Mouse (Mus musculus) neural tube, embryonic 12.5 days (tissue): ENCODE measurements at regions not wholly inside any gene's neighbourhood (a gene's known extent, or its start where the extent isn't known, plus 50 kb on each side); places are given as distances from the start of the nearest gene placed in this dataset.

Experiments
- ATAC-seq: fragments of 200-750 bp; cut with Nextera tagmentation; 2 replicates; pipeline ENCODE4 v1.8.0; 2017; ENCODE audit warnings: low read depth, mild to moderate bottlenecking, moderate TSS enrichment, moderate library complexity; ENCODE audit not compliant: low FRiP score
- H3K27ac ChIP-seq: fragments of 300-500 bp; sonication (generic); 2 replicates; pipeline ENCODE4 v1.5.1; 2016
- H3K27me3 ChIP-seq: fragments of 300-500 bp; sonication (generic); replicated peaks from 2 replicates; pipeline ENCODE4 v1.6.1; 2016; ENCODE audit warnings: mild to moderate bottlenecking
- H3K36me3 ChIP-seq: fragments of 300-500 bp; sonication (generic); 2 replicates; pipeline ENCODE4 v1.6.1; 2016; ENCODE audit warnings: mild to moderate bottlenecking
- H3K4me1 ChIP-seq: fragments of 300-500 bp; sonication (generic); 2 replicates; pipeline ENCODE4 v1.6.1; 2016
- H3K4me2 ChIP-seq: fragments of 300-500 bp; sonication (generic); replicated peaks from 2 replicates; pipeline ENCODE4 v1.6.1; 2016; ENCODE audit warnings: mild to moderate bottlenecking
- H3K4me3 ChIP-seq: fragments of 300-500 bp; sonication (generic); 2 replicates; pipeline ENCODE4 v1.5.1; 2016
- H3K9ac ChIP-seq: fragments of 300-500 bp; sonication (generic); 2 replicates; pipeline ENCODE4 v1.6.1; 2016; ENCODE audit warnings: mild to moderate bottlenecking
- H3K9me3 ChIP-seq: fragments of 300-500 bp; sonication (generic); 2 replicates; pipeline ENCODE4 v1.6.1; 2016; ENCODE audit warnings: mild to moderate bottlenecking
- WGBS: fragments of 180-500 bp; shearing (Covaris S2); methylation state at CpG from one replicate; pipeline ENCODE4 v1.1.7; 2016; 5-methylcytosine and 5-hydroxymethylcytosine counted together

DNA sequence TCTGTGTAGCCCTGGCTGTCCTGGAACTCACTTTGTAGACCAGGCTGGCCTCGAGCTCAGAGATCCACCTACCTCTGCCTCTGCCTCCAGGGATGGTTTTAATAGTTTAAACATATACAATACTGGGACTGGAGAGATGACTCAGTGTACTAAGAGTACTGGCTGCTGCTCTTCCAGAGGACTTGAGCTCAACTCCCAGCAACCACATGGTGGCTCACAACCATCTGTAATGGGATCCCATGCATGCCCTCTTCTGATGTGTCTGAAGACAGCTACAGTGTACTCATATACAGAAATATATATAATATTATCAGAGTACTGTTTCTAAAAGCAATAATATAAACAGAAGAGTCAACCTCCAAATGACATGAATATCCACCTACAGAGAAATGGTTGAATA lies 240.7 kb upstream of the Tsc22d2 start:
- Histone ChIP-seq H3K9me3 (no peaks in the 10 kb centered on the region), H3K27me3 (no peaks in the 10 kb centered on the region), H3K4me2 (no peak overlapping the region), H3K4me3 (no peak overlapping the region), H3K9ac (no peak overlapping the region), H3K27ac (no peak overlapping the region), H3K4me1 (no peaks in the 10 kb centered on the region), H3K36me3 (no peaks in the 10 kb centered on the region)
- WGBS, result 73% methylated on average over 1 of the region's 1 CpGs
- ATAC-seq, result no peak

DNA sequence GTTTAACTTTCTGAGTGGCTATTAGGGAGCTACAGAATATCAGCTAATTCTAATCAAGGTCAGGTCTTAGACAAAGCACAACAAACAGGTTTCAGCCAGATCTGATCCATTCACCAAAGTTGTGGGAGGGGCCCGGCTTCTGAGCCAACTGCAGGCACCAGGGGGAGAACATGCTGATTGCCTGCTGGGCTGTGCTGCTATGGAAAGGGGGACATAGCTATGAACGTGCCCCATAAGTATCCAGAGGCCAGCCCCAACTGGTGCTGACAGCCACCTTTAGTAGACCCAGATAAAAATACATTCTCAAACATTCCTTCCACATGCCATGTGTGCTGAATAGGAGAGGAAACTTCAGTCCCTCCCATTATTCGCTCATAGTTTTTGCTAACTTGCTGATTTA lies 232.8 kb upstream of the Tsc22d2 start:
- Histone ChIP-seq H3K4me1 (no peaks in the 10 kb centered on the region), H3K9me3 (no peaks in the 10 kb centered on the region), H3K4me3 (no peak overlapping the region), H3K27ac (no peak overlapping the region), H3K4me2 (no peak overlapping the region), H3K36me3 (no peaks in the 10 kb centered on the region), H3K27me3 (no peaks in the 10 kb centered on the region), H3K9ac (no peak overlapping the region)
- 53% methylated on average over 3 of the region's 3 CpGs for WGBS
- no peak for ATAC-seq

DNA sequence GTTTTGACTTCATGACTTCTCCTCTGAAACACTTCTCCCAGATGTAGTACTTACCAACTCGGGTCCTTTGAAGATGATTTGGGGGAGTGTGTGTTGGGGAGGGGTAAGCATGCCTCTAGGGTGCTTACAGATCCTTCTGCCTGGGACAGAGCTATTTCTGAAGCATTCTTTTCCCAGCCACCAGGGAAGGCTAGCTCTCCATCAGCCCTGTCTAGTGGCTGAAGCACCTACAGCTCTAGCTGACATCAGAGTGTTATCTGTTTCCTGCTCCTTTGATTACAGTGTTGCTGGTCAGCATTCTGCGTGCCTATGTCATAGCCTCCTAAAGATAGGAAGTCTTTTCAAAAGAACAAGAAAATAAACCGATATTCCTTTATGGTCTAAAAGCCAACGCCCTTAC lies 232.2 kb upstream of the Tsc22d2 start:
- no peak overlapping the region for H3K27ac ChIP-seq
- 77% methylated on average over 4 of the region's 4 CpGs for WGBS
- H3K27me3 ChIP-seq, result no peaks in the 10 kb centered on the region
- no peaks in the 10 kb centered on the region for H3K4me1 ChIP-seq
- no peak overlapping the region for H3K4me3 ChIP-seq
- no peak overlapping the region for H3K9ac ChIP-seq
- H3K4me2 ChIP-seq, result no peak overlapping the region
- ATAC-seq, result no peak
- H3K9me3 ChIP-seq, result no peaks in the 10 kb centered on the region
- H3K36me3 ChIP-seq, result no peaks in the 10 kb centered on the region

DNA sequence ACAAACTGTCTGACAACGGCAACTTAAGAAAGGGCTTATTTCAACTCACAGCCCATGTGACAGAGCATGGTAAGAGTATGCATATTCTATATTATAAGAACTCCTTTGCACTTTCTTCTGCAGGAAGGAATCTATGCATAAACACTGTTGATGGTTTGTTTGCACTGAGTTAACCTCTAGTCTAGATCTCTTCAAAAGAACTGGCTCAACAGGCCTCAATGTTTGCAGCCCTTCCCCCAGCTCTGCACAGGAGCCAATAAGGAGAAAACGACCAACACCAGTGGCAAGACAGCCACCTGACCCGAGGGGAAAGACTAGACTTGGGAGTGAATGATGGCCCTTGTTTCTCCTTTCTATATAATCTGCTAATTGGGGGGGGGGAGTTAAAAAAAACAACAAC lies 231.2 kb upstream of the Tsc22d2 start:
- Histone ChIP-seq H3K9me3 (no peaks in the 10 kb centered on the region), H3K4me1 (no peaks in the 10 kb centered on the region), H3K4me2 (no peak overlapping the region), H3K27me3 (no peaks in the 10 kb centered on the region), H3K9ac (no peak overlapping the region), H3K36me3 (no peaks in the 10 kb centered on the region), H3K27ac (no peak overlapping the region), H3K4me3 (no peak overlapping the region)
- no peak for ATAC-seq
- 38% methylated on average over 3 of the region's 3 CpGs for WGBS

DNA sequence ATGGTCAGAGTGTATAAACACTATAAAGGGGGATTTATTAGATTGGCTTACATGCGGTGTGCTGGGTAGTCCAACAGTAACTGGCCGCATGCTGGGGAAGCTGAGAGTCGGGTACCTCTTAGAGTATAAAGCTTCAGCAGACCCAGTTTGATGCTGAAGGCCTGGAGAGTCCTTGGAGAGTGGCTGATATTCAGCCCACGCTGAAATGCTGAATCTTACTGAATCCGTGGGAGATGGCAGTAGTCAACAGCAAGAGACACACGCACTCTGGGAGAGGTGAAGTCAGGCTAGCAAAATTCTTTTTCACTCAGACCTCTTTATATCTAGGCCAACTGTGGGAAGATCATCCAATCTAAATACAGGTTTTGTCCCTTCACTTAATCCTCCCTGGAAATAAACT lies 214.1 kb upstream of the Tsc22d2 start:
- no peak overlapping the region for H3K4me3 ChIP-seq
- H3K4me2 ChIP-seq, result no peak overlapping the region
- WGBS, result 88% methylated on average over 6 of the region's 6 CpGs
- no peak for ATAC-seq
- no peak overlapping the region for H3K27ac ChIP-seq
- H3K36me3 ChIP-seq, result no peaks in the 10 kb centered on the region
- H3K4me1 ChIP-seq, result no peaks in the 10 kb centered on the region
- H3K9ac ChIP-seq, result no peak overlapping the region
- H3K9me3 ChIP-seq, result no peaks in the 10 kb centered on the region
- no peaks in the 10 kb centered on the region for H3K27me3 ChIP-seq

DNA sequence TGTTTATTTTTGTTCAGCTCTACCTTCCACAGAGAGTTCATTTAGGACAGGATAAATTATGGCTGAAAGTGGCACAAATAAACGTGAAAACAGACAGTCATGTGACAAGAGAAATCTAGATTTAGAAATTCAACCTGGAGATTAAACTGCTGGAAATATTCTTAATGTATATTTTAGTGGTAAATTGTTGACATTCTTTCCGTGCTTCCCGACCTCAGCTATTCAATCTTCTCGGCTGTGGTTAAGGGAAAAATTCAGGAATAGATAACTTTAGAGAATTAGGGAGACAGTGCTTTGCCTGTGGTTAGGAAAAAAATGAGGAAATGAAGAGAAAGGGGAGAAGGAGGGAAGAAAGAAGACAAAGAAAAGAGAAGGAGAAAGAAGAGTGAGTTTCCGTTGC lies 211.7 kb upstream of the Tsc22d2 start:
- no peak overlapping the region for H3K9ac ChIP-seq
- H3K27ac ChIP-seq, result no peak overlapping the region
- ATAC-seq, result no peak
- H3K9me3 ChIP-seq, result no peaks in the 10 kb centered on the region
- 81% methylated on average over 5 of the region's 5 CpGs for WGBS
- H3K4me1 ChIP-seq, result no peaks in the 10 kb centered on the region
- H3K27me3 ChIP-seq, result no peaks in the 10 kb centered on the region
- no peak overlapping the region for H3K4me3 ChIP-seq
- H3K36me3 ChIP-seq, result no peaks in the 10 kb centered on the region
- no peak overlapping the region for H3K4me2 ChIP-seq

DNA sequence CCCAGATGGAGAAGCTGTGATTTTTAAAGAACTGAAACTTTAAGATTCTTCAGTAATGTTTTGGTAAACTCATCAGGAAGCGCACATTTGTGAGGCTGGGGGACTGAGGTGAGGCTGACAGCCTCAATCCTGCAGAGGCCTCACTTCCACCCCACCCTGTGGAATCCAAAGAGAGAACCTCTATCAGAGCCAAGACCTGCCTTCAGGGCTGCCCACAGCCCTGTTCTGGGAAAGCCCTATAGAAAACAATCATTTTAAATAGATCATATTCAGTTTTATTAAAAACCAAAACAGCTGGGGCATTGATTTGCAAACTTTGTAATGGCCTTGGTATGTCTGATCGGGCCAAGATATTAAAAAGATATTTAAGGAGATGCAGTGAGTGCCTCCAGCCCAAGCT lies 210.7 kb upstream of the Tsc22d2 start:
- Histone ChIP-seq H3K4me1 (no peaks in the 10 kb centered on the region), H3K36me3 (no peaks in the 10 kb centered on the region), H3K9ac (no peak overlapping the region), H3K9me3 (no peaks in the 10 kb centered on the region), H3K27me3 (no peaks in the 10 kb centered on the region), H3K4me2 (no peak overlapping the region), H3K4me3 (no peak overlapping the region), H3K27ac (no peak overlapping the region)
- WGBS, result 79% methylated on average over 2 of the region's 2 CpGs
- ATAC-seq, result no peak

DNA sequence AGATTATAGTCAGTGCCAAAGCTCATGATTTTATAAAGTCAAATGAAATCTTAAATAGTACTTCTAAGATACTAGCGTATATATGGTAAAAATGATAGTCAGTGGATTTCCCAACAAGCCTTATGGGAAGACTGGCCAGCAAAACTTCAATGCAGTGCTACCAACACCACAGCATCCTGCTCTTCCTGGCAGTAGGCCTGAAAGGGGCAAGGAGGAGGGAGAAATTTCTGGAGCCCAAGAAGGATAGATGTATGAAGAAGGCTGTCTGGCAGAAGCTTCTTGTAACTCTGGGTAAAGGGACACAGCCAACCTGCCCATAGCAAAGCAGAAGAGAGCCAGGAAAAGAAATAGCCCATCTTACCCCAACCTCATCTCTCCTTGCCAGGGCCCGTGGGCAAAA lies 209.0 kb upstream of the Tsc22d2 start:
- no peak for ATAC-seq
- Histone ChIP-seq H3K9me3 (no peaks in the 10 kb centered on the region), H3K36me3 (no peaks in the 10 kb centered on the region), H3K4me1 (no peaks in the 10 kb centered on the region), H3K9ac (no peak overlapping the region), H3K4me2 (no peak overlapping the region), H3K4me3 (no peak overlapping the region), H3K27ac (no peak overlapping the region), H3K27me3 (no peaks in the 10 kb centered on the region)
- WGBS, result 94% methylated on average over 2 of the region's 2 CpGs

DNA sequence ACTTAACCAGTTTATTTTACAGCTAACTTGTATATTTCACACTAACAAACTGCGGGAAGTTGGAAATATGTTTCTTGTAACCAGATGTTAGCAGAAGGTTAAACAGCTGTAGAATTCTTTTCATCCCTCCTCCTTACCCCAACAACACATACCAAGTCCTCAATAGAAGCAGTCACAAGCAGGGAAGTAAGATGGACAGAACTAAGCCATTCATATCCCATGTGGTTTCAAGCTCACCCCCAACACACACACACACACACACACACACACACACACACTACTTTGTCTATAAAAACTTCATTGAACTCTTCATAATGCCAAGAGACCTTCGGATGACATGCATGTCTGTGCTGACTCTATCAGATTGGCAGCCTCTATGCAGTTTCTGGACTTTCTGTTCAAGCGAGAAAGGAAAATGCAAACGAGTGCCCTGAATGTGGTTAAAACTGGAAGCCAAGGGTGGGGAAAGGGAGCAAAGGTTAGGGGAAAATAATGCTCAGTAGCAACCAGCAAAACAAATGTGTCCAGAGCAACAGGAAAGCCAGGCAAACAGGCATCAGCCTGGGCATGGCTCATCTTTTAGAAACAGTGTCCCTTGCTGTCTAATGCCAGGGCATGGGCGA lies 207.6 kb upstream of the Tsc22d2 start:
- WGBS, result 80% methylated on average over 5 of the region's 5 CpGs
- H3K9me3 ChIP-seq, result no peaks in the 10 kb centered on the region
- H3K4me2 ChIP-seq, result no peak overlapping the region
- no peaks in the 10 kb centered on the region for H3K4me1 ChIP-seq
- H3K9ac ChIP-seq, result no peak overlapping the region
- ATAC-seq, result no peak
- H3K27ac ChIP-seq, result no peak overlapping the region
- H3K27me3 ChIP-seq, result no peaks in the 10 kb centered on the region
- no peaks in the 10 kb centered on the region for H3K36me3 ChIP-seq
- H3K4me3 ChIP-seq, result no peak overlapping the region

DNA sequence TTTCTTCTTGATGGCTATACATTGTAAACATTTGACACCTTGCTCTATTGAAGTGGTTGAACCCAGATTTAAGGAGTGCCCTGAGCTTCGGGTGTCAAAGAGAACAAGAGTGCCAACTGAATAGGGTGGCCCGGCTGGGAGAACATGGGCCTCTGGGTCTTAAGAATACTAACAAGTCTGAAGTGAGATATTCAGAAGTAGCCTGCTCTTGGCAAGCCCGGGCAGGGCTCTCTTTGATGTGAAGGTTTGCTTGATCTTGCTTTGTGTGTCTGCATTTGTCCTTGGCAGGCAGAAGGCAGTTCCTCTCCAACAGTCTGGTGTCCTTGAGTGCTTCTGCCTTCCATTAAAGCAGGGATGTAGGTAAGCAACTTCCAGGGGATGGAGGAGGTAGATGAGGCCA lies 203.5 kb upstream of the Tsc22d2 start:
- Histone ChIP-seq H3K36me3 (no peaks in the 10 kb centered on the region), H3K4me3 (no peak overlapping the region), H3K4me1 (no peaks in the 10 kb centered on the region), H3K9me3 (no peaks in the 10 kb centered on the region), H3K27ac (no peak overlapping the region), H3K9ac (no peak overlapping the region), H3K4me2 (no peak overlapping the region), H3K27me3 (no peaks in the 10 kb centered on the region)
- no peak for ATAC-seq
- 67% methylated on average over 3 of the region's 3 CpGs for WGBS

DNA sequence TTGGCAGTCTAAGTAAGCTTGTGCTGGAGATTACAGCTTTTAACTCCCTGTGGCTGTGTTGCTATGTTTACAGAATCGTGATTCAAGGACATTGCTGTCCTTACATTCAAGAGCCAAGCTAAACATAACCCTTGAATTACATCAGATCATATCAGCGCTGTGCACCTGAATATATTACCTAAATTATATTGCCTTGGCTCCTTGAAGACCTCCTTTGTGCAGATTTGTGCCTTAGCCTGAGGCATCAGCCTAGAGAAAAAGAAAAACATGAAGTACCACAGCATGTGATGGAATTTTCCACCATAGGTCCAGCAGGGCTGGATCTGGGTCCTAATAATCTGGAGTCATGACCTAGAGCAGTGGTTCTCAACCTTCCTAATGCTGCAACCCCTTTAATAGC lies 189.8 kb upstream of the Tsc22d2 start:
- H3K27me3 ChIP-seq, result no peaks in the 10 kb centered on the region
- H3K4me3 ChIP-seq, result no peak overlapping the region
- H3K9ac ChIP-seq, result no peak overlapping the region
- WGBS, result 83% methylated on average over 2 of the region's 2 CpGs
- H3K27ac ChIP-seq, result no peak overlapping the region
- H3K4me2 ChIP-seq, result no peak overlapping the region
- H3K4me1 ChIP-seq, result no peaks in the 10 kb centered on the region
- H3K36me3 ChIP-seq, result no peaks in the 10 kb centered on the region
- no peaks in the 10 kb centered on the region for H3K9me3 ChIP-seq
- ATAC-seq, result no peak

DNA sequence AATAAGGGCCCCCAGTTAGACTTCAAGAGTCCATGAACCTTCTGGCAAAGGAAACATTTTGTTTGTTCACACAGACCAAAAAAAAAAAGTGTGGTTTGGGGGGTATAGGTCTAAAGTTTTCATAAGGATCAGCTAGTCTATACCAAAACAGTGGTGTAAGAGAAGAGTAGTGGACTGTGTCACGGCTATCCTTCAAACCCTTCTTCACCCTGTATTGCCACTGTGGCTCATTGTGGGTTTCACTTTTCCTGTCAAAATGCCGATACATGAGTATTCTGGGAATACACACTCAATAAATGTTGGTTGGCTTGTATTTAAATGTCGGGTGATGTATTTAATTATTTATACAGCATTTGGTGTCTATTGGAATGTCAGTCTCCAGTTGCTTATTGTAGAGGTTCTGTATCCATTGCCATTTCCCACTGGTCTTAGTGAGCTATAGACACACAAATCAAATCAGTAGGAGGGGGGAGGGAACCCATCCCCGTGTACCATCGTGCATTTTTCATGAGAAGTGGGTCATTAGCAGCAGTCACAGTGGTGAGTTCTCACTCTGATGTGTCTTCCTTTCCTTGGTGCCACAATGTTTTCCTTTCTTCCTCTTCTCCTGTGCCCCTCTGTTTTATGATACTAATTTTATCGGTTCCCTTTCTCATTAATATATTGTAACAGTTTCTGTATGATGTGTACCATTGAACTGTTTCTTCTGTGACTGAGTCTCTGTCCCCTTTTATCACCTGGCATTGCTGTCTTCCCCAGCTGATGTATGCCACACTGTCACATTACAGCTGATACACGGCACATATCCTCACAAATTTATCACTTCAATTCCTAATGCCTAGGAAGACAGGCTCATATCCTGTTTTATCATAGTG lies 187.8 kb upstream of the Tsc22d2 start:
- Histone ChIP-seq H3K9me3 (no peaks in the 10 kb centered on the region), H3K4me2 (no peak overlapping the region), H3K27ac (no peak overlapping the region), H3K27me3 (no peaks in the 10 kb centered on the region), H3K4me3 (no peak overlapping the region), H3K4me1 (no peaks in the 10 kb centered on the region), H3K36me3 (no peaks in the 10 kb centered on the region), H3K9ac (no peak overlapping the region)
- peak; percentile 82 for ATAC-seq
- 68% methylated on average over 7 of the region's 7 CpGs for WGBS

DNA sequence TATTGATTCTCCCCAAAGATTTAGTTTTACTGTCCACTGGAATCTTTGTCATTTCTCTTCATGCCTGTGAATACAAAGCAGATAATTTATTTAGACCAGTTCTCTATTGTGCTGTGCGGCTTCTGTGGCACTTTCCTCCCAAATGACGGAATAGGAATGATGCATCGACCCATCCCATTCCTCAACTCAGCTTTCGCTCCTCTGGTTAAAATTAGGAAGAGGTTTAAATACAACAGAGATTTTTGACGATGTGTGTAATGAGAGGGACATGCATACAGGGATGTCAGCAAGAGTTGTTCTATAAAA lies 187.2 kb upstream of the Tsc22d2 start:
- 73% methylated on average over 5 of the region's 5 CpGs for WGBS
- no peaks in the 10 kb centered on the region for H3K27me3 ChIP-seq
- no peak overlapping the region for H3K9ac ChIP-seq
- no peak overlapping the region for H3K27ac ChIP-seq
- no peaks in the 10 kb centered on the region for H3K36me3 ChIP-seq
- no peak overlapping the region for H3K4me3 ChIP-seq
- H3K4me2 ChIP-seq, result no peak overlapping the region
- H3K9me3 ChIP-seq, result no peaks in the 10 kb centered on the region
- peak; percentile 63; the same call in 1 of the 2 replicates for ATAC-seq
- H3K4me1 ChIP-seq, result no peaks in the 10 kb centered on the region
